Mouse (Mus musculus): ENCODE results near the gene Ly6g5b. TPM values are rescaled to one million over a fixed set of nuclear protein-coding genes. Genes with fewer than 3 reads are reported as not detected.

The Ly6g5b gene
- polyA plus RNA-seq, 1 experiment from 2014 or later: 0.89 TPM

DNA sequence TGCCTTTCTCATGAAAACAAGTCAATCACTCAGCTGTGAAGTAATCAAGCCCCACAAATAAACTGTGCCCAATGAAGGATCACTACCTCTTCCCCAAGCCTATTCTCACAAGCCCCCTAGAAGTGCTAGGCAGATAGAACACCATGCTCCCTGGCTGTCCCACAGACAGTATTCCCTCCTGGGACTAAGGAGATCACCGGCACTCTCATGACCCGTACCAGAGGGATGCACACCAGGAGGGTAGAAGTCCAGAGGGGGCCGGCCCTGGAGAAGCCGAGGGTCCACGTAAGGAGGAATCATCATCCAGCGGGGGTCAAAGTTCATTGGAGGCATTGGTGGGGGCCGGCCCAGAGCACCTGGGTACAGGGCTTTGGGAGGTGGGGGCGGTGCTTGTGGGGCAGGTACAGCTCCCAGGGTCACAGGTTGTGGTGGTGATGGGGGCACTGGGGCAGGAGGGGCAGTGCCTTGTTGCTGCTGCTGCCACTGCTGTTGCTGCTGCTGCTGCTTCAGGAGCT lies 42.5 kb upstream of the Ly6g5b start:
- DNase-seq (ENCODE audit: low spot score): no peak
- peaks cover 8% of the 10 kb centered on the region for H3K4me1 ChIP-seq (ENCODE audit: control insufficient read depth, insufficient read depth, low read length)
- no peaks in the 10 kb centered on the region for H3K27me3 ChIP-seq (replicated peaks; ENCODE audit: control insufficient read depth, insufficient read depth, low read length)
- H3K9ac ChIP-seq (ENCODE audit: low read length): no peak overlapping the region
- no peak for ATAC-seq
- H3K36me3 ChIP-seq (ENCODE audit: control insufficient read depth, insufficient read depth, low read length): peaks cover 99% of the 10 kb centered on the region
- H3K9me3 ChIP-seq (replicated peaks; ENCODE audit: control insufficient read depth, low read length): no peaks in the 10 kb centered on the region
- no peak overlapping the region for H3K4me3 ChIP-seq (ENCODE audit: low read depth, low read length)
- H3K27ac ChIP-seq (ENCODE audit: low read depth, low read length): no peak overlapping the region
- no peak overlapping the region for H3K4me2 ChIP-seq (ENCODE audit: low read length)
- 87% methylated on average over 8 of the region's 8 CpGs for WGBS

DNA sequence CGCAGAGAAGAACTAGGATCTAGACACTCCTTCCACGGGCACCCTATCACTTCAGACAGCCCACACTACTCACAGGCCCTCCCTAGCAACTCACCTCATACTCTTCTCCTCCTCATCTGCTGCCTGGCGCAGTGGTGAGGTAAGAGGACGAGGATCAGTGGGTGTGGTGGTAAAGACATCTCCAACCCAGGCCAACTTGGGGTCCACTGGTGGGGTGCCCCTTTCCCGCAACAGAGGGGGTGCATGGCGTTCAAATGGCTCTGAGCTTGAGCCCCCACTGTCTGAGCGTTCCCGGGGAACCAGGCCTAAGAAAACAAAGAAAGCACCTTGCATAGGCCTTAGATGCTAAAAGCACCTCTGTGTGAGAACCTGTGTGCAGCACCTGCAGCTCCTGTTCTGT lies 42.0 kb upstream of the Ly6g5b start:
- Histone ChIP-seq H3K4me1 (ENCODE audit: control insufficient read depth, insufficient read depth, low read length) (peaks cover 4% of the 10 kb centered on the region), H3K9ac (ENCODE audit: low read length) (no peak overlapping the region), H3K4me2 (ENCODE audit: low read length) (no peak overlapping the region), H3K27ac (ENCODE audit: low read depth, low read length) (no peak overlapping the region), H3K4me3 (ENCODE audit: low read depth, low read length) (no peak overlapping the region), H3K36me3 (ENCODE audit: control insufficient read depth, insufficient read depth, low read length) (peaks cover 100% of the 10 kb centered on the region), H3K27me3 (replicated peaks; ENCODE audit: control insufficient read depth, insufficient read depth, low read length) (no peaks in the 10 kb centered on the region), H3K9me3 (replicated peaks; ENCODE audit: control insufficient read depth, low read length) (no peaks in the 10 kb centered on the region)
- WGBS: 93% methylated on average over 8 of the region's 8 CpGs
- ATAC-seq: no peak
- DNase-seq (ENCODE audit: low spot score): no peak

DNA sequence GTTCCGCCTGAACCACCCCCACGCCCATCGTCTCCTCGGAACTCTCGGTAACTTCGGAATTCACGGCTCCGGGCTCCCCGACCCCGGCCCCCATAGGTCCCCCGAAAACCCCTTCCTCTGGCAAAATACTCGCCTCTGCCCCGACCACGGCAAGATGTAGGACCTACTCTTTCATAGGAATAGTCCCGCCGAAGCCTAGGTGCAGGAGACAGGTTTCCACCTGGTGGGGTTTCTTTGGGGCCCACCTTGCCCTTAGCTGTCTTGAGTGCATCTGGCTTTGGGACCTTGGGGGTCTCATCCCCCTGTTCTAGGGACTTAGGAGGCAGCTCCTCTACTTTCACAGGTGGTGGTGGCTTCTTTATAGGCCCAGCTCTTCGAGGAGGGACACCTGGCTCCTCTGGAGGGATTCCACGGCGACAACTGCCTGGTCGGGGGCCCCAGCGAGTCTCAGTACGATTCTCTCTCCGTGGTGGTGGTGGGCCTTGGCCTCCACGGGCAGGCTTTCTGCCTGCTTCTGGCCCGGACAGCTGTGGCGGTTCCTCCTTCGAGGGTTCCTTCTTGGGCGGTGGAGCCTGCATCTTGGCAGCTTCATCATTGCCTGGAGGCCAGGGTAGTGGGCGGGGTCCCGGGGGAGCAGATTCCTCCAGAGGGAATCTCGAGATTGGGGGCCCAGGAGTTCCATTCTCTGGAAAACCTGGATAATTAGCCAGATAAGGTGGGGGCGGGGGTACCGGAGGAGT lies 41.4 kb upstream of the Ly6g5b start:
- no peak overlapping the region for H3K4me2 ChIP-seq (ENCODE audit: low read length)
- no peak overlapping the region for H3K4me3 ChIP-seq (ENCODE audit: low read depth, low read length)
- H3K4me1 ChIP-seq (ENCODE audit: control insufficient read depth, insufficient read depth, low read length): no peaks in the 10 kb centered on the region
- ATAC-seq (no peak), DNase-seq (ENCODE audit: low spot score) (no peak)
- no peak overlapping the region for H3K27ac ChIP-seq (ENCODE audit: low read depth, low read length)
- 92% methylated on average over 33 of the region's 33 CpGs for WGBS
- H3K36me3 ChIP-seq (ENCODE audit: control insufficient read depth, insufficient read depth, low read length): peaks cover 100% of the 10 kb centered on the region
- H3K27me3 ChIP-seq (replicated peaks; ENCODE audit: control insufficient read depth, insufficient read depth, low read length): no peaks in the 10 kb centered on the region
- no peak overlapping the region for H3K9ac ChIP-seq (ENCODE audit: low read length)
- H3K9me3 ChIP-seq (replicated peaks; ENCODE audit: control insufficient read depth, low read length): no peaks in the 10 kb centered on the region

DNA sequence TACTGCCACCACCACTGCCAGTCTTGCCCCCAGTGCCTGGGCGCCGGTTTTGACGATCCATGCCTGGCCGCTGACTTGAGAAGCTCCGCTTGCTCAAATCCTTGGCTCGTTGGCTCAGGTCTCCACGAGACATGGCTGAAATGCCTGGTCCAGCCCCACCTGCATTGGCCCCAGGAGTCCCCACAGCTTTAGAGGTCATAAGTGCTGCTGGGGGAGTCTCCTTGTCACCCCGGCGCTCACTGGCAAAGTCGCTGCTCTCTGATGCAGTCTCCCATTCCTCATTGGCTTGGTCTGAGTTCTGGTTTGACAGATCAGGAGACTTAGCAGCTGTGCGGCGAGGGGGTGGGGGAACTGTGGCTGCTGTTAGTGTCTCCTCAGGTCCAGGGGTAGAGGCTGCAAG lies 40.2 kb upstream of the Ly6g5b start:
- no peak for ATAC-seq
- Histone ChIP-seq H3K4me3 (ENCODE audit: low read depth, low read length) (no peak overlapping the region), H3K27ac (ENCODE audit: low read depth, low read length) (no peak overlapping the region), H3K4me1 (ENCODE audit: control insufficient read depth, insufficient read depth, low read length) (no peaks in the 10 kb centered on the region), H3K9me3 (replicated peaks; ENCODE audit: control insufficient read depth, low read length) (no peaks in the 10 kb centered on the region), H3K36me3 (ENCODE audit: control insufficient read depth, insufficient read depth, low read length) (peaks cover 100% of the 10 kb centered on the region), H3K4me2 (ENCODE audit: low read length) (no peak overlapping the region), H3K9ac (ENCODE audit: low read length) (no peak overlapping the region), H3K27me3 (replicated peaks; ENCODE audit: control insufficient read depth, insufficient read depth, low read length) (no peaks in the 10 kb centered on the region)
- 90% methylated on average over 12 of the region's 12 CpGs for WGBS
- DNase-seq (ENCODE audit: low spot score): no peak

GRCm38 (mm10) chr17:35154616-35155015 lies 39.4 kb upstream of the Ly6g5b start:
- peaks cover 100% of the 10 kb centered on the region for H3K36me3 ChIP-seq (ENCODE audit: control insufficient read depth, insufficient read depth, low read length)
- 83% methylated on average over 7 of the region's 7 CpGs for WGBS
- no peak for ATAC-seq
- no peaks in the 10 kb centered on the region for H3K4me1 ChIP-seq (ENCODE audit: control insufficient read depth, insufficient read depth, low read length)
- no peaks in the 10 kb centered on the region for H3K27me3 ChIP-seq (replicated peaks; ENCODE audit: control insufficient read depth, insufficient read depth, low read length)
- DNase-seq (ENCODE audit: low spot score): no peak
- H3K4me3 ChIP-seq (ENCODE audit: low read depth, low read length): no peak overlapping the region
- H3K27ac ChIP-seq (ENCODE audit: low read depth, low read length): no peak overlapping the region
- H3K4me2 ChIP-seq (ENCODE audit: low read length): no peak overlapping the region
- H3K9me3 ChIP-seq (replicated peaks; ENCODE audit: control insufficient read depth, low read length): no peaks in the 10 kb centered on the region
- H3K9ac ChIP-seq (ENCODE audit: low read length): no peak overlapping the region

- no peaks in the 10 kb centered on the region for H3K27me3 ChIP-seq (replicated peaks; ENCODE audit: control insufficient read depth, insufficient read depth, low read length)
- ATAC-seq (no peak), DNase-seq (ENCODE audit: low spot score) (no peak)
- no peak overlapping the region for H3K27ac ChIP-seq (ENCODE audit: low read depth, low read length)
- no peak overlapping the region for H3K4me2 ChIP-seq (ENCODE audit: low read length)
- no peak overlapping the region for H3K9ac ChIP-seq (ENCODE audit: low read length)
- no peaks in the 10 kb centered on the region for H3K9me3 ChIP-seq (replicated peaks; ENCODE audit: control insufficient read depth, low read length)
- H3K4me1 ChIP-seq (ENCODE audit: control insufficient read depth, insufficient read depth, low read length): no peaks in the 10 kb centered on the region
- peaks cover 100% of the 10 kb centered on the region for H3K36me3 ChIP-seq (ENCODE audit: control insufficient read depth, insufficient read depth, low read length)
- WGBS: 91% methylated on average over 4 of the region's 4 CpGs
- no peak overlapping the region for H3K4me3 ChIP-seq (ENCODE audit: low read depth, low read length)
These were observed 38.7 kb upstream of the Ly6g5b start for GRCm38 (mm10) chr17:35153931-35154330.

DNA sequence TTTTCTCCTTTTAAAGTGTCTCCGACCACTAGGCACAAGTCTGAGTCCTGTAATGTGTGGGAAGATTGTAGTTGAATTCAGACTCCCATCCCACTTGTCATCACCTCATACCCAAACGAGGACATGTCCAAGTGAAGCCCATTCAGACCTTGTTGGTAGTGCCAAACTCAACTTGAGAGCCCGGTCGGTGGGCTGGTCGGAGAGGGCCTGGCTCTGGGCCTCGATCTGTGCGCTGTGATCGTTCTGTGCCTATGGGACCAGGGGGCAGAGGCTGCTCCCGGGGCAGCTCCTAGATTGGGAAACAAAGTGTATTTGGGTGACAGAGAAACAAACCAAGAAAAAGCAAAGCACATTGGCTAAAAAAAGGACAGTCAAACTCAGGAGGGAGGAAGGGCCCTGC lies 37.8 kb upstream of the Ly6g5b start:
- Histone ChIP-seq H3K9me3 (replicated peaks; ENCODE audit: control insufficient read depth, low read length) (no peaks in the 10 kb centered on the region), H3K4me3 (ENCODE audit: low read depth, low read length) (no peak overlapping the region), H3K4me1 (ENCODE audit: control insufficient read depth, insufficient read depth, low read length) (no peaks in the 10 kb centered on the region), H3K27ac (ENCODE audit: low read depth, low read length) (no peak overlapping the region), H3K36me3 (ENCODE audit: control insufficient read depth, insufficient read depth, low read length) (peaks cover 100% of the 10 kb centered on the region), H3K27me3 (replicated peaks; ENCODE audit: control insufficient read depth, insufficient read depth, low read length) (no peaks in the 10 kb centered on the region), H3K4me2 (ENCODE audit: low read length) (no peak overlapping the region), H3K9ac (ENCODE audit: low read length) (no peak overlapping the region)
- no peak for ATAC-seq
- no peak for DNase-seq (ENCODE audit: low spot score)
- WGBS: 87% methylated on average over 9 of the region's 9 CpGs

GRCm38 (mm10) chr17:35152121-35152520 lies 36.9 kb upstream of the Ly6g5b start:
- peaks cover 100% of the 10 kb centered on the region for H3K36me3 ChIP-seq (ENCODE audit: control insufficient read depth, insufficient read depth, low read length)
- no peak for ATAC-seq
- no peak overlapping the region for H3K4me3 ChIP-seq (ENCODE audit: low read depth, low read length)
- no peak for DNase-seq (ENCODE audit: low spot score)
- H3K9ac ChIP-seq (ENCODE audit: low read length): no peak overlapping the region
- H3K4me1 ChIP-seq (ENCODE audit: control insufficient read depth, insufficient read depth, low read length): no peaks in the 10 kb centered on the region
- no peaks in the 10 kb centered on the region for H3K9me3 ChIP-seq (replicated peaks; ENCODE audit: control insufficient read depth, low read length)
- 96% methylated on average over 4 of the region's 4 CpGs for WGBS
- no peak overlapping the region for H3K4me2 ChIP-seq (ENCODE audit: low read length)
- H3K27ac ChIP-seq (ENCODE audit: low read depth, low read length): no peak overlapping the region
- H3K27me3 ChIP-seq (replicated peaks; ENCODE audit: control insufficient read depth, insufficient read depth, low read length): no peaks in the 10 kb centered on the region

GRCm38 (mm10) chr17:35147922-35148639 lies 32.9 kb upstream of the Ly6g5b start:
- no peaks in the 10 kb centered on the region for H3K9me3 ChIP-seq (replicated peaks; ENCODE audit: control insufficient read depth, low read length)
- H3K36me3 ChIP-seq (ENCODE audit: control insufficient read depth, insufficient read depth, low read length): peaks cover 100% of the 10 kb centered on the region
- no peaks in the 10 kb centered on the region for H3K27me3 ChIP-seq (replicated peaks; ENCODE audit: control insufficient read depth, insufficient read depth, low read length)
- 70% methylated on average over 5 of the region's 5 CpGs for WGBS
- H3K4me1 ChIP-seq (ENCODE audit: control insufficient read depth, insufficient read depth, low read length): no peaks in the 10 kb centered on the region
- DNase-seq (ENCODE audit: low spot score) (no peak), ATAC-seq (no peak)
- H3K27ac ChIP-seq (ENCODE audit: low read depth, low read length): no peak overlapping the region
- no peak overlapping the region for H3K4me3 ChIP-seq (ENCODE audit: low read depth, low read length)
- no peak overlapping the region for H3K4me2 ChIP-seq (ENCODE audit: low read length)
- H3K9ac ChIP-seq (ENCODE audit: low read length): no peak overlapping the region

Measured in forebrain, embryonic 14.5 days (tissue).